Mouse (Mus musculus) thymus, adult 18-20 months (tissue): Measurements from ENCODE around the gene Fry.
A peak's percentile ranks its signal among the peaks of the same experiment; 100 is the strongest.

ENCODE experiments used
- DNase-seq, 2 experiments: peaks; one replicate each; pipeline ENCODE4 v3.0.0; 2022; ENCODE audit warnings: mixed read lengths in 2 of 2

The Fry gene

DNA sequence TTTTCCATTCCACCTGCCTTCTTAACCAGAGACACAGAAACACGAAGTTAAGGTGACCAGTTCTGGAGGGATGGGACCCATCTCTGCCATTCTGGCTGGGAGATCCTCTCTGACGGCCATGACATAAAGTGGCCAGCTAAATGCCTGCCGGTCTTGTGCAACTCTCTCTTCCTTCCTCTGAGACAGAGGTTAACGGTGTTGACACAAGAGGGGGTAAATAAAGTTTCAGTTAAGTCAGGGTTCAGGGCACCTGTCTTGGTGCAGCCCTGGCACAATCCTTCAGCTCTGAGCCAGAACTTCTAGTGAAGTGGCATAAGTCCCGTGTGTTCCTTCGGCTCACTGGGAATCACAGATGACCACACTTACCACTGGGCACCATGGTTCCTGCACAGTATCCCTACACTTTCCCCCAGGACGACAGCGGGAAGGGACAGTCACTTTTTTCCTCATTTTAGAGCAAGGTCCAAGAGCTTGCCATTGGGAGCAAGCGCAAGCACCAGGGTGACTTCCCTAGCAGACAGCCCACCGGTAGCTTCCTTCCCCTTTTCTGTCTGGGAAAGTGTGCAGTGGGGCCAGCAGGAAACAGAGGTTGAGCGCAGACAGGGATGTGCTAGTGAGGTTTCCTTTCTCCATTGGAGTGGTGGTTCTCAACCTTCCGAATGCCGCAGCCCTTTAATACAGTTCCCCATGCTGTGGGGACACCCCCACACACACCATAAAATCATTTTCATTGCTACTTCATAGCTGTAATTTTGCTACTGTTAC lies 58.0 kb downstream of the Fry start:
- no peak for DNase-seq

DNA sequence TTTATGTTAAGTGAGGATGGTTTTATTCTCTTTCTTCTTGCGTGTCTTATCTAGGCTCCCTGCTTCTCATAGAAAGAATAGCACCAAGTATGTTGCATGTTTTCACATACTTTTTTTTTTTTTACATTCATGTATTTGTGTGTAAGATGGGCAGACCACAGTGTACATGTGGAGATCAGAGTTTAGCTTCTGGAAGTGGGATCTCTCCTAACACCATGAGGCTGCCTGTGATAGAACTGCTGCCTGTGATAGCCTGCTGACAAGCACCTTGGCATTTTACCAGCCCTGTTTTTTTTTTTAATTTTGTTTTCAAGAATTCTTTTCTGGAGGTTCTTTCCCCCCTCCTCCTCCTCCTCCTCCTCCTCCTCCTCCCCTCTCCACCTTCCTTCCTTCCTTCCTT lies 59.3 kb downstream of the Fry start:
- no peak for DNase-seq

DNA sequence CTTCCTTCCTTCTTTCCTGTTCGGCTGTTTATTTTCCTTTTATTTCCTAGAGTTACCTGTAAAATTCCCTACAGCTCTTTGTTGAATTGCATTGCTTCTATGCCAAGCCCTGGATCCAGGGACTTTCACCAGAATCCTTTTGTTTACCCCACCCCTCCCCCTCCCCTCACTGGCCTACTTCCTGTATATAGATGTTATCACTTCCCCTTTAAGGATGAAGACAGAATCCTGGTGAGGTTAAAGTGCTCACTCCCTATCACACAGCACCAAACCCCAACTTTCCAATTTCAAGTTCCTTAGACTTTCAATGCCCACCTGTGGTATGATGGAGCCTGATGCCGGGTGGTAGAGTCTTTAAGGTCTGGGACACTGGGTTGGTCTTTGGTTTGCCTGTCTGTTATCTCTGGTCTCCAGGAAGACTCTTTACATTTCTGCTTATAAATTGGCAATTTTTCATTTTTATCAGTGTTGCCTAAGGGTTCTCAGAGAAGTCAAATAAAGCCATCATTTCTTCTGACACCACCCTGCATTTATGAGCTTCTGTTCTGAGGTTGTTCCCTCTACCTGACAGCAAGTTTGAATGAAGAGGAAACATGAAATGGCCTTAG lies 59.9 kb downstream of the Fry start:
- no peak for DNase-seq

DNA sequence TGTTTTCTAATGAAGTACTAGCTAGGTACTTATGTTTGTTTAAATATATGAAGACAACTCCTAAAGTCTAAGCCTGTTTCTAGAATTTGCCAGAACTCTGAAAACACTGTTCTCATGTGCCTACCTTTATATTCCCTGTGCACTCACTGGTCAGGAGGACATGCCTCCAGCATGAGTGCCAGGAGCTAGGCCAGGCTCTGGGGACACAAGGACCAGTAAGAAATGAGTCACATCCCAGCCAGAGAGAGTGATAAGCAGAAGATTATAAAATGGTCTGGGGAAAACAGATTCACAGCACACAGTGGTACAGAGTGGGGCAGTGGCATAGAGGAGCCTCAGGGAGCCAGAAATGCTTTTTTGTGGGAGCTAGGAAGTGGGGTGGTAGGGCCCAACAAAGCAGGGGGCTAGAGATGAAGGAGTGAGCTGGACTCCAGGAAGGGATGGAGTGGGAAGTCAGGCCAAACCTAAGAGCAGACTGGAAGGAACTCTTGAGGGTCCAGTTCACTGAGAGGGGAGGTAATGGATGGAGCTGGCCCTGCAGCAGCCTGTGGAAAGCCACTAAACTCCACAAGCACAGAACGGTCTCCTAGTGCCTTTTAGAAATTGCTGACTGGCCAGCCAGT lies 62.7 kb downstream of the Fry start:
- DNase-seq = no peak

DNA sequence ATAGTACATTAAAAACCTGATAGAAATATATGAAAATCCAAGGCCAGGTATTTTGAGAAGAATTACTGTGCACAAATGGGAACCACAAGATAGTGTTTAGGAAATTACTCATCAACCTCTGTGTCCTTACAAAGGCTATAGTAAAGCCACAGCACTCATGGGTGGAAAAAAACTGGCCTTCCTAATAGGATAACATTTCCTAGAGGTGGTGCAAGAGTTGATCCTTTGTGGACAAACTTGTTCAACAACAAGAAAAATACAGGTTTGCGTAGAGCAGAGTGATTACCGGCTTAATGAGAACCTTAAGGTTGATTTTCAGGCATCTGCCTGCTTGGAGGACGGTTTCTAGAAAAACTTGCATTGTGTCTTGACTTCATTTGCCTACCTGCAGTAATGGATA lies 66.5 kb downstream of the Fry start:
- DNase-seq = no peak

DNA sequence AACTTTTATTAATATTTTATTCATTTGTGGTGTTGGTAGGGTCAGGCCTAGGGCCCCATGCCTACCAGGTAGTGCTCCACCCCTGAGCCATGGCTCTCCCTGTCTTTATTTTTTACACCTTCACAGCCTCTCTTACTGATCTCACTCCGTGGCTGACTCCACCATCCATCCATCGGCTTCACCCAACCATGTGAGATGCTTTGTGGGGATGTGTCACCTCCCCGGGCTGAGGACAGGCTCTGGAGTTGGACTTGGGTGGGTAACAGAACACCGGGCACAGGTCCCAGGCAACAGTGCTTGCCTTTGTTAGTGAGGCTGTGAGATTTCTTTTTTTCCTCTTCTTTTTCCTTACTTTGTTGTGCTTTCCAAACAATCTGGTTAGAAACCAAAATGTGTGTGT lies 67.7 kb downstream of the Fry start:
- DNase-seq = no peak

DNA sequence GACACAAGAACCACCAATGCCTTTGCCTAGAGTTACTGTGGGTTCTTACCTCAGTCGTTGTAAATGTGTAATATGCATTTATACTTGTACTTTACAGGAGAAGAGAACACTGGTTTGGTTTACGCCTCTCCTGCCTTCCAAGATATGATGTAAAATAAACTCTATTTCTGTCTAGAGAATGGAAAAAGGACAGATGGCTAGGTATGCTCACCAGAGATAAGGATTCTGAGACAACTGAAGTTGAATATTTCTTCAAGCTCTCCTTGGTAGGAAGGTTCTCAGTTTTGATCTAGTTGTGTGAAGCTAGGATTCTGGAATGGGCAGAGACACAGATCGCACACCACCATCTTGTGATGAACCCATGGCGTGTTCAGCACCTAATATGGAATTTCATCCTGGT lies 68.2 kb downstream of the Fry start:
- no peak for DNase-seq

DNA sequence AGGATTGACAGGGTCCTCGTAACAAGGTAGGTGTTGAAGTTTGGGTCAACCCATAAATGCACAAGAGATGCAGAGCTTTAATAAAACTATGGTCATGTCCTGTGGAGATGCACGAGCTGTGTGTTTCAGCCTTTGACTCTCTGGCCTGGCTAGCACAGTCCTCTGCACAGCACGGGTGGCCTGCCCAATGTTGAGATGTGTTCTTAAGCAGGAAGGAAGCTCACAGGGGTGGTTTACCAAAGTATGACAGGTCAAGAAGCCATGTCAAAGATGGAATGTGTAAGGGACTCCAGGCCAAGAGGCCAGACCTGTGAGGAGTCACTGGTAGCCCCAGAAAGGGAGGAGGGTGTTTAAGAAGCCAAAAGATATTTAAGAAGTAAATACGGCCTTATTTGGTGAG lies 69.6 kb downstream of the Fry start:
- no peak for DNase-seq

DNA sequence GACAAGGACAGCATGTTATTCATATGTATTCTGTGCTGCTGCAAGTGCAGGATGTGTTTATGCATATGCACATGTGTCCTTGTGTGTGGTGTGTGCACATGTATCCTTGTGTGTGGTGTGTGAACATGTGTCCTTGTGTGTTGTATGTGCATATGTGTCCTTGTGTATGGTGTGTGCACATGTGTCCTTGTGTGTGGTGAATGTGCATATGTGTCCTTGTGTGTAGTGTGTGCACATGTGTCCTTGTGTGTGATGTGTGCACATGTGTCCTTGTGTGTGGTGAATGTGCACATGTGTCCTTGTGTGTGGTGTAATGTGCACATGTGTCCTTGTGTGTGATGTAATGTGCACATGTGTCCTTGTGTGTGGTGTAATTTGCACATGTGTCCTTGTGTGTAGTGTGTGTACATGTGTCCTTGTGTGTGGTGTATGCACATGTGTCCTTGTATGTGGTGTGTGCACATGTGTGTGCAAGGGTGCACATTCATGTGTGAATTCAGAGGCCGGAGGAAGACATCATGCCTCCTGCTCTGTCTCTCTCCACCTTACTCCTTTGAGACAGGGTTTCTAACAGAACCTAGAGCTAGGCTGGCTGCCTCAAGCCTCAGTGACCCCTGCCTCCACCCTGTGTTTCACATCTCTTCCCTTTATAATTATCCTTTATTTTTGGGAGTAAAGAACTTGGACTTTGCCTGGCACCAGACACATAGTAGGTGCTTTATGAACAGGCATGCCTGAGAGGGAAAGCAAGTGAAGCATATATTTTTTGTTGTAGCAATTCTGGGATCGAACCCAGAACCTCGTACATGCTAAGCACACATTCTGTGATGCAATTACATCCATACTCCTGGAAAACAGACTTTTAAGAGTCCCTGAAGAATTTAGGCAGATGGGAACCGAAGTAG lies 72.3 kb downstream of the Fry start:
- DNase-seq = no peak

DNA sequence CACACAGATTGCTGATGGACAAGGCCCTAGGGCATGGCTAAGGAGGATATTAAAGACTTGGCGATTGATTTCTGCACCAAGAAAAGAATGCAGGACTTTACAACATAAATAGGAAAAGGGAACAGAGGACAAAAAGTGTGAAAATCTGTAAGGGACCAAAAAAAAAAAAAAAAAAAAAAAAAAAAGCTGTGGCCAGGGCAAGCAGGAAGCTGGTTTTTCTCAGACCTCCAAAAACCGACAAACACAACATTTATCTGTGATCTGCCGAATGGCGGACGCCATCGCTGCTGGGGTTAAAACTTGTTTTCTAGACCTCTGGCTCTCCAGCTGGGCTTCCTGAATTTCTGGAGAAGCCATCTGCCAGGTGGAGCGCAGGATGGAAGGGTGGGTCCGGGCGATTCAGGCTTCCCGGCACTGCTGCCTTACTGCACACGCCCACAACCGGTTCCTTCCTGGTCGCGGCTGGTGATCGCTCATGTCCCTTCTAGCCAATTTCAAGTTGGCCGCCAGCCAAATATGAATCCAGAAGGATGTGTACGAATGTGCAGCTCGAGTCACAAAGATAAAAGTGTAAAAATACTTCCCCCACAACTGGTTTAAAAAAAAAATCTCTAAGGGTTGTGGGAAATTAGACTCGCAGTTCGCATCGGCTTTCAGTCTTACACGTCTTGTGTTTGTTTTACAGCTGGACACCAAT lies 77.2 kb downstream of the Fry start:
- peak in 1 of 2 experiments; percentile 10 for DNase-seq

DNA sequence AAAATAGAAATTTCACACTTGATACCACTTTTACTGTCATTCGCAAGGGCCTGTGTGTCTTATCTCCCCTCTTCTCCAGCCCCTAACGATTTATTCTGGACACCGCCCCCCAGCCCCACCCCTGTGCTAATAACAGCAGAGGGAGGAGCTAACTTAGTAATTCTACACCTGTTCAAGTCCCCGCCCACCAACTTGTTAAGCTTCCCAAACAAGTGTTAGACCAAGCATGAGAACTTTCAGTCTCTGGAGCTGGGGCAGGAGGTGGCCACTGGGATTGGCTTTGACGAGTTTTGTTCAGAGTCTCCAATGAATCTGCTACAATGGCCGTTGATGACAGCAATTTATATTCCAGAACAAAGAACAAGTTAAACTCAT lies 77.8 kb downstream of the Fry start:
- no peak for DNase-seq

DNA sequence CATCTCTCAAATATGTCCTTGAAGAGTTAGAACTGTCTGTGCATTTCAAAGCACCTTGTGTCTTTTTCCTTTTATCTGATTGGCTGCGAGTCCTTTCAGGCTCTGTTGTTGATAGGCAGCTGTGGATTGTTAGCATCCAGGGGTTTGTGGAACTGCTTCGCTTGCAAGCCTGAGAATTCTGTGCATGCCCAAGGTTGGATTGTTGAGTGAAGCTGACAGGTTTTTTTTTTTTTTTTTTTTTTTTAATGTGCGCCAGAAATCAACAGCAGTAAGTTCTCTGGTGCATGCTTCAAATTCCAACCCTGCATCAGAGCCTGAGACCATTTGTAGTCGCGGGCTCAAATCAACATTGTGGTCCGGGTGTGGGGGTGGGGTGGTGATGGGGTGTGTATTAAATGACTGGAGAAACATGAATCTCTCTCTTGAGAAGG lies 78.5 kb downstream of the Fry start:
- DNase-seq = no peak

DNA sequence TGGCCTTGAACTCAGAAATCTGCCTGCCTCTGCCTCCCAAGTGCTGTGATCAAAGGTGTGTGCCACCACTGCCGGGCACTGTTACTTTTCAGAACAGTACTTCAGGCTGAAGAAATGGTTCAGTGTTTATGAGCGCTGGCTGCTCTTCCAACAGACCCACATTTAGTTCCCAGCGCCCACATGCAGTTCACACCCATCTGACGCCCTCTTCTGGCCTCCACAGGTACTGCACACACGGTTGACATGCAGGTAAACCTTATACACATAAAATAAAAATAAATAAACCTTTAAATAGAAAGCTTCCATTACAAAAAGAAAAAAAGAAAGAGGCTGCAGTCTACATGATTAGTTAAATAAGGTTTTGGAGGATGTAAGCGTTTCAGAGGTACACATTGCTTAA lies 88.3 kb downstream of the Fry start:
- no peak for DNase-seq

DNA sequence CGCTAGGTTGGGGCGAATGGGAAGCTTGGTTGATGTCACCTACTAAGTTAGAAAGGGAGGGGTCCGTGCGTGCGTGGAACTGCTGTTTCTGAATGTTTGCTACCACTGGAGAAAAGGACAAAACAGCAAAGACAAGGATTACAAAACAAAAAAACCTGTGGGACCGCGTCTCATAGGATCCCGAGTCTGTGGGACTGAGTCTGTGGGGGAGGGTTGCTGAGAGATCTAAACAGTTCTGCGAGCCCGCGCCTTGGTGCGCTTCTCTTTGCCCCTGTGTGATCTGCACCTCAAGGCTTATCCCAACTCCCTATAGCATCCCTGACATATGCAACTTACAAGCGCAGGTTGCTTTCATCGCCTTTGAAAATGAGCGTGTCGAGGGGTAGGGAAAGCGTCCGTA lies 89.2 kb downstream of the Fry start:
- DNase-seq = no peak

DNA sequence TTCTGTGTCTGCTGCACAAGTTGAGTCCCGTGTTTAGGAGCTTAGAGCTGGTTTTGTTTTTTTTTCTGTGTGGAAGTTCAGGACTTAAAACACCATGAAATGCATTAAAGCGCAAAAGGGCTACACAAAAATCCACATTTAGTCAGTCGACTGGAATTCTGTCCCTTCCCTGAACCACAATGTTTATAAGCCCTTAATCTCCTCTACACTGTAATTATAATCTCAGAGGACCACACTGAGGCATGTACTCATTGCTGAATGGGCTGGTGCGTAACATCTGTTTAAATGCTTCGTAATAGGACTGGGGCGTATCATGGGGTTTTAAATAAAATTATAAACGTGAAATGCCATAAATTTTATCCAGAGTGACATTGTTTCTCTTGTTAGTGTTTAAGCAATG lies 89.6 kb downstream of the Fry start:
- DNase-seq = no peak

DNA sequence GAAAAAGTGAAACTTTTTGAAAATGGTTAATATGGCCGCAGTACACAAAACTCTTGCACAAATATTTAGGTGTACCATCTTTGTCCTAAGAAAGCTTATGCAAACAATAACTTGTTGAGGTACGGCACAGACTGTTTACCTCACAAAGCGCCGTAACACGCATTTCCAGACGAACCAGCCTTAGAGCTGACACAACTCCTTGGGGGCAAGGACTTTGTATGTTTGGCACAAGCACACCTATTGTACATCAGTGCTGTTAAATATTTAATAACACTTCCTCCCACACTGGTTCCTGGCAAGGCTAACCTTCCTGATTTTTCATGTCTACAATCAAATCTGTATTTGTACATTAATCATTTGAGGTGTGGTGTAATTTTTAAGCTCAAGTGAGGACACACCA lies 95.6 kb downstream of the Fry start:
- no peak for DNase-seq

DNA sequence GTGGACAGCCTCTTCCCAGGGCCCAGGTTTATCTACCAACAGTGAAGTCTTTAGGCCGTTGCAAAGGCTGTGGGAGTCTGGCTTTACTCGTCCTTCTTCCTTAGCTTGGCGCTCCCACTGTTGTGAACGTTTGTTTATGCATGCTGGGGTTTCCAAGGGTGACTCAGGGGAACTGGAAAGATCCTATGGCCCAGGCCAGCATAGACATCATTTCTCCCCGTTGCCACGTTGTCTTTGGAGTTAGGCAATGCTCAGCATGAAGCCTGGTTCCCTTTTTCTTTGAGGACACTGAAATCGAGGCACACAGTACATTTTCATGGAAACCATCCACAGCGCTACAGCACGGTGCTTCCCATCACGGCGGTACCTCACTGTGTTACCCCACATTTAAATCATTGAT lies 97.6 kb downstream of the Fry start:
- DNase-seq = no peak

DNA sequence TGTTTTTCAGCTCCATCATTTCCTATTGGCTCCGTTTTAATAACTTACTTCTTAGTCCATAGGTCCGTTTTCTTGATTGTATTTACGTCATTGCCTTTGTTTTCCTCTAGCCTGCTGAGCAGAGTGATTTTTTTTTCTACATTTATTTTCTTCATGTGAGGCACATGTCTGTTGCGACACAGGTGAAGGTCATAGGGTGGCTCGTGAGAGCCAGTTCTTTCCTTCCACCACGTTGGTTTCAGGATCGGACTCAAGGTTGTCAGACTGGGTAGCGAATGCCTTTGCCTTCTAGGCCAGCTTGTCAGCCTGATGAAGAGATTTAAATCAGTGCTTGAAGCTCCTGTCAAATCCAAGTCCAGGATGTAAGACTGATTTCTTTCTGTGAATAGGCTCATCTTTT lies 101.0 kb downstream of the Fry start:
- no peak for DNase-seq

DNA sequence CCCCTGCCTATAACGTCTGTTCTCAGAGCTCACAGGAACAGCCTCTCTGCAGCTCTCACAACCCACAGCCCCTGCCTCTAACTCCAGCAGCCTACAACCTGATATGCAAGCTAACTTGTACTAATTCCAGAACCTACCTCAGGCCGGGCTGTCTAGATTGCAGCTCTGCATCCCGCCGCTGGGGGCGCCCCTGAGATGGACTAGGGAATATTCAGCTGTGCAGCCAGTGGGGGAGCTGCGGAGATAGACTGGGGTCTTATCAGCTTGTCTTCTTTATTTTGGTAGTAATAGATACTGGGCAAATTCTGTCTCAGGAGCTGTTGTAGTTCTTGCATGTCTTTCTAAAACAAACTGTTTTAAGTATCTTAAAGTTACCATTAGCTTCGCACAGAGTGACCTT lies 101.9 kb downstream of the Fry start:
- no peak for DNase-seq

DNA sequence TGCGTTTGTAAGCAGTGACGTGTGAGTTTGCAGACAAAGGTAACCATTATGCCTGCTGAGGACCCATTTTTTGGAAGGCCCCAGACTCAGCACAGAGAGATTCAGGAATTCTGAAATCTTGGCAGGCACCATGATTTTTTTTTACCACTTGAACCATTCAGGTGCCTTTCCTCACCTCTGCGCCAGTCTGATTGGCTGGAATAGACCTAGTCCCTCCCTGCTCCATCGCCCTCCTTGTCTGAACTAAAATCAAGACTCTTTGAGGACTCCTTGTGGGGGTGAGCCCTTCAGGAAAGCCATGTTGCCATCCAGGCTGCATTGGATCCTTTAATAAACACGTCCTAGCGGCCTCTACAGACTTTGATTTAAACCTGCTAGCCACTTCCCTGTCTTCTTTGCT lies 103.4 kb downstream of the Fry start:
- DNase-seq = no peak

DNA sequence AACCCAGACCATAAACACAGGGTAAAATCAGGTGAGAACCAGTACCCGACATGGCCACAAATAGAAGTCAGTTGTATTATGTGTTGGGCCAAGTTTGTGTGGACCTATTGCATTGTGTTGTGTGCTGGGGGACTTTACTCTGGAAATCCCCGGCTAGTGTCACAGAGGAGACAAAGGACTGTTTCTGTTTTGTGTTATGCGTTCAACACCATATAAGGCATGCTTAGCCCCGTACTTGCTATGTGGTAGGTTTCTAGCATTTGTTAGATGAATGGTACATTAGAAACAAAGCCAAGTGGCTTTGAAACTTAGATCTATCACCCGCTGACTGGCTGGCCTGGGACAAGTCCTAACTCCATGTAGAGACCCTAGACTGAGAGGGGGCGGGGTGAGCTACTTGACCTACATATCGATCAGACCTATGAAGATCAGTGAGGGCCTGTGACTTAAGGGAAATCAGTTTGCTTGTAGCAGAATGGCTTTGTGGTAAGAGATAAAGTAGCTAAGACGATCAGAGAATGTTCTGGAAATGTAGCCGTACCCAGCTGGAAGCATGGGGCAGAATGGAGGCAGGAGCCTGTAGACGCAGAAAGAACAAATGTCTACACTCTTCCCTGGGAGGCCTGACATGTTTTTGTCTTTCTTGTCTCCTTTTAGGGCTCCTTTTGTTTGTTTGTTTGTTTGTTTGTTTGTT lies 105.2 kb downstream of the Fry start:
- no peak for DNase-seq

DNA sequence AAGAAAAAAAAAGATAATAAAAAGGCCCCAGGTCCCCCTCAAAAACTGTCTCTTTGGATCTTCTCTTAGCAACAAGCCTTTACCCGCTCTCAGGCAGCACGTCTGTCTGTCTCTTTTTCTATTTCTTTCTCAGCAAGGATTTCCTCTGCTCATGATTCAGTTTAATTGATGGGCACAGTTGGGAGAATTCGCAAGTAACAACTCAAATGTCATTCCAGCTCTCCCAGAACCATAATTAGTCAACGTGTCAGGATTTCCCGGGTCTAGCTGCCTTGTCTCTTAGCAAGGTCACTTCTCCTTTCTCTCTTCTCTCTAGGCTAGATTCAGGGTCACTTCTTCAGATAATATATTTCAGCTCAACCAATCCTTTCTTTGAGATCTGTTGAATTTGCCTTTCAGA lies 110.6 kb downstream of the Fry start:
- DNase-seq = no peak
